Mouse (Mus musculus) embryonic fibroblast, embryonic 13.5 days (primary cell): ENCODE measurements around the gene Trpm6. TPM values are rescaled to one million over a fixed set of nuclear protein-coding genes. Genes with fewer than 3 reads are reported as not detected.

Source experiments
- H3K27ac ChIP-seq: 2 replicates; pipeline ENCODE4 v1.5.1; 2012; ENCODE audit warnings: low read length, control low read depth, inconsistent platforms; ENCODE audit not compliant: insufficient read depth
- H3K4me1 ChIP-seq: 2 replicates; pipeline ENCODE4 v1.6.1; 2011; ENCODE audit warnings: low read length; ENCODE audit not compliant: control insufficient read depth, insufficient read depth
- H3K4me3 ChIP-seq: 2 replicates; pipeline ENCODE4 v1.5.1; 2011; ENCODE audit warnings: mild to moderate bottlenecking, control low read depth, low read length; ENCODE audit not compliant: insufficient read depth
- CTCF ChIP-seq: IDR thresholded peaks from 2 replicates; pipeline ENCODE4 v1.5.1; 2011; ENCODE audit warnings: mild to moderate bottlenecking, control low read depth, low read length, moderate library complexity, borderline replicate concordance; ENCODE audit not compliant: insufficient read depth
- POLR2A ChIP-seq: IDR thresholded peaks from 2 replicates; pipeline ENCODE4 v1.6.1; 2011; ENCODE audit warnings: low read depth, mild to moderate bottlenecking, control low read depth, low read length, moderate library complexity
- polyA plus RNA-seq: library from polyadenylated mRNA; stranded (reverse); fragments of >200 nt; gene quantifications from 2 replicates; pipeline ENCODE4 v1.2.4, GENCODE M21; 2011; ENCODE audit warnings: low read depth; ENCODE audit not compliant: missing spikeins, insufficient read length

Trpm6 gene
- polyA plus RNA-seq, 1 experiment, result 0.74 TPM

DNA sequence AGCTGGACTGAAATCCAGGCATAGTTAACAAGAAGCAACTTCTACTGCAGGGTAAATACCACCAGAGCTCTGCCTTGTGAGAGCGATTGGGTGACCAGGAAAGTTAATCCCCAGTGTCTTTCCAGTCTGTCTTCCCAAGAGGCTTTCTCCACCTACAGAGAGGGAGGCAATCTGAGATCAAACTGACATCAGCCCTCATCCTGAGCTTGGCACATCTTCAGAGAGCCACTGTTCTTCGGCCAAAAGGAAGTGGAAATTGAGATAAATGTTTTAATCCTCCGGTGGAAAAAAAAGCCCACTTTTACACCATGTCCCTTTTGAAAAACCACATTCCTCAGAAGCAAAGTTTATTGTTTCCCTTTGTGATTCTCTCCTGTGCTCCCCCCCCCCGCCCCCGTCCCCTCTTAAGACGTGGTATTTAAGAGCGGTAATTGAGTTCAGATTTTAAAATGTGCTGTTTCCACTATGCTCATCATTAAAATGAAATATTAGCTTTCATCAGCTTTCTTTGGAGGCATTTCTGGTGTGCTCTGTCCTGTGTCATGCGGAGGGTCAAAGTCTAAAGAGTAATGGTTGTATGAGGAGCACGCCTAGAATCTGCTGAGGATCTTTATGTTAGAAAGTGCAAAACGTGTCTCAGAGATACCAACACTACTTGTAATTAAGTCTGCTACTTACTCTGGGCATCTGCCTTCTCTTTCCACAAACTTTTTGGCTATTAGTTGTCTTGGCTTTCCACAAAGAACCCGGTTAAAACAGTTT is 138.0 kb downstream of the Trpm6 start:
- Histone ChIP-seq H3K27ac (no peak overlapping the region), H3K4me1 (peaks cover 17% of the 10 kb centered on the region), H3K4me3 (no peak overlapping the region)
- no peak for TF ChIP-seq CTCF
- no peak for TF ChIP-seq POLR2A

- Histone ChIP-seq H3K27ac (no peak overlapping the region), H3K4me1 (peaks cover 17% of the 10 kb centered on the region), H3K4me3 (no peak overlapping the region)
- no peak for TF ChIP-seq CTCF
- TF ChIP-seq POLR2A, result no peak
Measured at GRCm38 (mm10) chr19:18888491-18889116, 138.8 kb downstream of the Trpm6 start.

DNA sequence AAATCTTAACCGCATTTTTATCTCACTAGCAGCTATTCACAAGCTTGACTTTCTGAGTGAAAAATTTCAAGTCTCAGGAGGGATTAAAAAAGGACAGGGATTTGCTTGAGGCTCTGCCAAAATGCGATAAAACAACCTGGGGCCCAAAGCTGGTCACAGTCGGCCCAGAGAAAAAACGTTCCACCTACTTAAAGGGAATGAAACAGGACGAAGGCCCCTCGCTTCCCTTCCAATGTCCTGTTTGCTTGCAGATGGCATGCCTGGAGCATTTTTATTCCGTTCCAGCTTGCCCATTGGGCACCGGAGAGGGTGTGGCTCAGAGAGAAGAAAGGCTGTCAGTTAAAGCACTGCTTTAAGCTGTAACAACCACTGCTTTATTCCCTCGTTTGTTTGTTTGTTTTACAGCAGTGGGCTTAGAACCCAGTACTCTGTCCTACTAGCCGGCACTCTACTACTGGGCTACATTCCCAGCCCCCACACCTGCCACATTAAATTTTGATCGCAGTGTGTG is 139.4 kb downstream of the Trpm6 start:
- TF ChIP-seq CTCF, result no peak
- no peak for TF ChIP-seq POLR2A
- Histone ChIP-seq H3K4me1 (peaks cover 17% of the 10 kb centered on the region), H3K4me3 (no peak overlapping the region), H3K27ac (peak overlapping the region; percentile 8; the same call in 1 of the 2 replicates)

- Histone ChIP-seq H3K4me1 (peaks cover 14% of the 10 kb centered on the region), H3K4me3 (no peak overlapping the region), H3K27ac (peak overlapping the region; percentile 8; the same call in 1 of the 2 replicates)
- no peak for TF ChIP-seq CTCF
- TF ChIP-seq POLR2A, result no peak
Measured at GRCm38 (mm10) chr19:18889632-18890031, 139.8 kb downstream of the Trpm6 start.

DNA sequence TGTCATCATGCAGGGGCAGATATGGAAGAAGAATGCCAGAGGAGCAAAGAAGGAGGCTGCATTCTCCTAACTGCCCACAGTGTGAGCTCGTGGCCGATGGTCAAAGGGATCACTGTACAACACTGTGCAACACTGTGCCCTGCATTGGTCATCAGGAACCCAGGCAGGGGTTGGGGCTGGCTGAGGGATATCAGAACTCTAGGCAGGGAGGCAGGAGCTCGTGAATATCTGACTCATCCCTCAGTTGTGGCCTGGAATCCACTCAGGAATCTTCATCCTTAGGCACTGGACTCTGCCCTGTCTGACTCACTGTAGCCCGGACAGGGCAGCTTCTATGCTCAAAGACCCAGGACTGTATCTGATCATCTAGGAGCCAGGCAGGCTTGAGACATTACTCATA is 140.4 kb downstream of the Trpm6 start:
- Histone ChIP-seq H3K4me3 (no peak overlapping the region), H3K4me1 (peaks cover 13% of the 10 kb centered on the region), H3K27ac (peak overlapping the region; percentile 33; the same call in 1 of the 2 replicates)
- no peak for TF ChIP-seq POLR2A
- no peak; the same call in 1 of the 2 replicates for TF ChIP-seq CTCF

DNA sequence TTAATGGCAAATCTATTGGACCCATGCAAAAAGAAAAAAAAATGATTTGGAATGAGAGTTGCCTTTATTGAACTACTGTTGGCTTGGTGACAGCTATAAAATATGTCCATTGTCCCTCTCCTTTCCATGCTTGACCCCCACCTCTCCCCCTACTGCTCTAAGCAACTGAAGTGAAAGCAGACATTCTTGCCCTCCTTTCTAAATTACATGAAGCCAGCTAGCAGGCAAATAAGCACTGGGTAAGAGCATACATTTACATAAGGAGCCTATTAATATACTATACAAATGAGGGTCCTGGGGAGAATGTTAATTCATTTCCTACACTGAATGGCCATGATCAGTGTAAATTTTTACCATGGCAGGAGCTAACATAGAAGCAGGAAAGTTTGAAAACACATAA is 148.5 kb downstream of the Trpm6 start:
- Histone ChIP-seq H3K4me1 (no peaks in the 10 kb centered on the region), H3K4me3 (no peak overlapping the region), H3K27ac (no peak overlapping the region)
- TF ChIP-seq POLR2A (no peak), CTCF (no peak)

DNA sequence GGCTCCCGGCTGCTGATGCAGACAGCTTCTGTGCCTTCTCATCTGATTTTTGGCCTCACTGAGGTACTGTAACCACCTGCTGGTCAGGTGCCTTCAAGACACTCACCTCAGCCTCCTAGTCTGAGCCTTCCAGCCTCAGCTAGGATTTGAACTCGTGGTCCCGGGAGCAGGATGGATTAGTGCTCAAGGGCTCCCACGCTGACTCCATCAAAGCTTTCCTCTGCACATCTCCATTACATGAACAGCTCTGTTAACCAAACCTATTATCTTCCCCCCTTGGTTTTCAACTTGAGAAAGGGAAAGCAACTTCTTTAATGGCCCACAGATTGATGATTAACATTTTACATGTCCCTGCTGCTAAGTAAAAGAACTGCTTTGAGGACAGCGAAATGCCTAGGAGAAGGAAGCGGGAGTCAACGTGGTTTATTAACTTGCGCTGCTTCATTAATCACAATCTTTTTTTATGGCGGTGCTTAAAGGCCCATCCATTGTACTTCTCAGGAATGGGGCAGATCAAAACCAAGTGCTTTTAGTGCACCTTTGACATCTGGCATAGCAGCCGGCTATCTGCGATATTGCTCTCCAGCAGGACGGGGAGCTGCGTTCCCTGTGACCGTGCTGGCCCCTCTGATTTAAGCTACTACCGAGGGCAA is 152.4 kb downstream of the Trpm6 start:
- TF ChIP-seq POLR2A, result no peak
- no peak for TF ChIP-seq CTCF
- Histone ChIP-seq H3K27ac (no peak overlapping the region), H3K4me3 (no peak overlapping the region), H3K4me1 (no peaks in the 10 kb centered on the region)

DNA sequence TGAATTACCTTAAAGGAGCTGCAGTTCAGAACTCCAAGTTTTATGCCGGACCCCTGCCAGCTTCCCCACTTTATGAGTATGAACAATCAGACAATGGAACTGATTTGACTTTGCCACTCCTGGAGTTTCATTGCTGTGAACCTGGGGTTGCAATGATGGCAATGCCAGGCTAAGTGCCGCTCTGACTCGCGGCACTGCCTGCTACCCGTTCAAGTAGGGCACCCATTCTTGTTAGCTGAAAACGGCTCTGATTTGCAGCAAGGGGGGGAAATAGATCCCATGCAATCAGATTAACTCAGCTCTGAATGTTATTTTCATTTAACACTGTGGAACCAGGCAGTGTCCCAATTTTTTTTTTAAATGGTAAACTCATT is 152.9 kb downstream of the Trpm6 start:
- Histone ChIP-seq H3K4me3 (no peak overlapping the region), H3K4me1 (no peaks in the 10 kb centered on the region), H3K27ac (no peak overlapping the region)
- TF ChIP-seq CTCF, result no peak
- TF ChIP-seq POLR2A, result no peak

- Histone ChIP-seq H3K27ac (no peak overlapping the region), H3K4me3 (no peak overlapping the region), H3K4me1 (no peaks in the 10 kb centered on the region)
- TF ChIP-seq POLR2A (no peak), CTCF (no peak)
Measured at GRCm38 (mm10) chr19:18905511-18905910, 155.7 kb downstream of the Trpm6 start.

DNA sequence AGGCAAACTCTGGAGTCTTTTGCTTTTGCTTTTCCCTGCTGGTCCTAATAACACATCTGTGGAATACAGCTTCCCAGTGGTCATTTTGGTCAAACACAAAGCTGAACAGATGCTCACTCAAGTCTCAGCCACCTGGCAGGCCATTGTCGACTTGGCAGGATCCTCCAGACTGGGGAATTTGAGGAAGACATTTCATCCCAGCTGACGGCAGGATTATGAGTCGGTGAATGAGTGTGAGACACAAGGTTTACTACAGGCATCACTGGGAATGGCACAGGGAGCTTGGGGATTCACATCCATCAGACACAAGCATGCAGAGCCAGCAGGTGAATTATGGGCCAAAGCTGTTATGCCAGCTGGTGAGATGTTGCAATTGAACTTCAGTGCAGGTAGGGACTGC is 159.9 kb downstream of the Trpm6 start:
- TF ChIP-seq POLR2A (no peak), CTCF (no peak)
- no peak overlapping the region for H3K27ac ChIP-seq
- H3K4me1 ChIP-seq, result no peaks in the 10 kb centered on the region
- no peak overlapping the region for H3K4me3 ChIP-seq
